Mouse (Mus musculus) thymus, postnatal 36 days (tissue): Measurements from ENCODE around the gene Wdfy3.

Source experiments
- DNase-seq, 2 experiments: peaks; one replicate each; pipeline ENCODE4 v3.0.0; 2022; ENCODE audit warnings: mixed read lengths in 2 of 2

Wdfy3 gene

GRCm38 (mm10) chr5:101826531-101826970 lies 243.2 kb downstream of the Wdfy3 start:
- DNase-seq = no peak

- DNase-seq = no peak
Measured at GRCm38 (mm10) chr5:101825111-101825911, 244.4 kb downstream of the Wdfy3 start.

- DNase-seq = no peak
Measured at GRCm38 (mm10) chr5:101822311-101822670, 247.4 kb downstream of the Wdfy3 start.

- DNase-seq = no peak
Measured at GRCm38 (mm10) chr5:101821491-101822310, 248.0 kb downstream of the Wdfy3 start.

DNA sequence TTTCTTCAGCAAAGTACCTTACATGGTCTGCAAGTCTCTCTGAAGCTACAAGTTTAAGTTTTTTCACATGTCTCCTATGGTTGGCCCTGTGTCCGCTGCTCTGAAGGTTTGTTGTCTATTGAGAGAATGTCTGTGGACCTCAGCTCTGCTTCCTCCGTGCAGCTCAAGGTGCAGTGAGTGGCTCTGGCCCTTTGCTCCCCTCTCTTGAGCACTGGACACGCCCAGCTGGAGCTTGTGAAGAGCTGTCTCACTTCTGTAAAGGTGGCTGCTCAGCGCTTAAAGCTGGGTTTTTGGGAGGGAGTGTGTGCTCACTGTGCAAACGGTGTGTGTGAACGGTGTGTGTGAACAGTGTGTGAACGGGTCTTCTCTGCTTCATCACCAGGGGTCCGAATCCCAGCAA lies 248.7 kb downstream of the Wdfy3 start:
- DNase-seq = no peak

- no peak for DNase-seq
Measured at GRCm38 (mm10) chr5:101819844-101820243, 249.9 kb downstream of the Wdfy3 start.

GRCm38 (mm10) chr5:101819216-101819615 lies 250.5 kb downstream of the Wdfy3 start:
- DNase-seq = no peak

GRCm38 (mm10) chr5:101816822-101817221 lies 252.9 kb downstream of the Wdfy3 start:
- DNase-seq = no peak

DNA sequence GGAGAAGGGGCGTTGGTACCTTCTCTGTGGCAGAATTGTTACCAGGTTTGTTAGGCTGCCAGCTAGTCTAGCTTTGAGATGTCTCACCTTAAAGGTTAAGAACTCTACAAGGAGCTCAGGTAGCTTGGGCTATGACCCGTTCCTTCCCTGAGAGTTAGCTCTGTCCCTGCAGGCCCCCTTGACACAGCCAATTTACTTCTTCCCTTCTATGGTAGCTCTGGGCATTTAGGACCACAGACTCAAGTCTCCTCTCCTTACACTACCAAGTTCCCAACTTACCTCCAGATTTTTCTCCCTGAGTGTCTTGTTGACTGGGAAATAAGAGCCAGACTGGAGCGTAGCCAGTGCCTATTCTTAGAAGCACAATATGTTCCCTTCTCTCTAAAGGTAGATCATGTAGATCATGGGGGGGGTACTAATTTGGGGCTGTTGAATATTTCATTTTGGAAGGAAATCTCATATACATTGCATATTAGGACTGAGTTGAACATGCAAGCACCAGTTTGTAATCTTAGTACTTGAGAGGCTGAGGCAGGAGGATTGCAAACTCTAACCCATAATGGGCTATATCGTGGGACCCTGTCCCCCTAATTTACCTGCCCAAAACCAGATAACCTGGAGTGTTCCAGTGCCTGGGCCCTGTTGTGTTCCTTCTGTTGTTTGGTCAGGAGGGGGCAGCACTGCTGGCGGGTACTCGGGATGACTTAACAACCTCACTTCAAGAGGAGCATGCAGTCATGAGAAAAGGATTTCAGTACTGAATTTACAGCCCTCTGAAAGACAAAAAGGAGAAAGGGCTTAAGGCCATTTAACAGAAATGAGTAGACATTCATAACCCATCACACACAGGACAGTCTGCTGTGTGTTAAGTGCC lies 258.2 kb downstream of the Wdfy3 start:
- DNase-seq = no peak

DNA sequence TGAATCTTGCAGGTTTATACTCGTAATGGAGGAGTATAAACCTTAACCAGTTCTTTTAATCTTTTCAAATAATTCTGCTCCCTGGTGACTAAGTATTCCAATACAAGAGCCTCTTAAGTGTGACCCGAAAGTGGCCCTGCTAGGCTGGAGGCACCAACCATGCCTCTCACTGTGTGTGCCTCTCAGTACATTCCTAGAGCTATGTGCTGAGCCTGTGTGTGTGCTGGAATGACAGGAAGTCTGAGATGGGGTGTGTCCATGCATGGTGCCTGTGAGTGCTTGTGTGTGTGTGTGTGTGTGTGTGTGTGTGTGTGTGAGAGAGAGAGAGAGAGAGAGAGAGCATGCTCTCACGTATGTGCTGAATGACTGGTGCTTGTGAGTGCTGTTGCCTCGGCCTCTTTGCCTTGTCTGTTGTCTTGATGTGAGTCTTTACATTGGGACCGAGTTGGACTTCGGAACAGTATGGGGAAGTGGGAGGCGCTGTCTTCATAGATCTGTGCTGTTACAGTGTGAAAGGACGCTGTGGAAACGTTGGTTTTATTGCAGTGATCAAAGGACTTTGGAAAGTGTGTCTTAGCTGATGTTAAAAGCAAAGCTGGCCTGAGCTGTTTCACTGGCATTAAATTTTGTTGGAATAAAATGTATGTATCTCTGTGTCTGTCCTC lies 267.2 kb downstream of the Wdfy3 start:
- no peak for DNase-seq

- DNase-seq = no peak
Measured at GRCm38 (mm10) chr5:101801891-101802290, 267.8 kb downstream of the Wdfy3 start.

GRCm38 (mm10) chr5:101792665-101793064 lies 277.1 kb downstream of the Wdfy3 start:
- DNase-seq = no peak

DNA sequence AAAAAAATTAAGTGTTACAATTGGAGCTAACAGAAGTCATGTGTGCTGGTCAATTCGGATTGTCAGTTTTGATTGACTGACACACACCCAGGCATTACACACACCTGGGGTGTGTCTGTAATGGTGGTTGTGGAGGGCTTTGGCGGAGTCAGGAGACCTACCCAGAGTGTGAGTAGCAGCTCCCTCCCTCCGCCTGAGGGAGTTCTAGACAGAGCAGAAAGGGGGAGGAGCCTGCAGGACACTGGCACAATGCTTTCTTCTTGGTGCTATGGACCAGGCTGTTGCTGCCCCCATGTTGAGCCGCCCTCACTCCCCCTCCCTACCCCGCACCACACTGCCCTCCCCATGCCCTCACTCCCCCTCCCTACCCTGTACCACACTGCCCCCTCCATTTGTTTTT lies 279.2 kb downstream of the Wdfy3 start:
- no peak for DNase-seq

GRCm38 (mm10) chr5:101789770-101790169 lies 280.0 kb downstream of the Wdfy3 start:
- no peak for DNase-seq

GRCm38 (mm10) chr5:101785921-101786614 lies 283.7 kb downstream of the Wdfy3 start:
- DNase-seq = no peak

- DNase-seq = no peak
Measured at GRCm38 (mm10) chr5:101784787-101785186, 284.9 kb downstream of the Wdfy3 start.

DNA sequence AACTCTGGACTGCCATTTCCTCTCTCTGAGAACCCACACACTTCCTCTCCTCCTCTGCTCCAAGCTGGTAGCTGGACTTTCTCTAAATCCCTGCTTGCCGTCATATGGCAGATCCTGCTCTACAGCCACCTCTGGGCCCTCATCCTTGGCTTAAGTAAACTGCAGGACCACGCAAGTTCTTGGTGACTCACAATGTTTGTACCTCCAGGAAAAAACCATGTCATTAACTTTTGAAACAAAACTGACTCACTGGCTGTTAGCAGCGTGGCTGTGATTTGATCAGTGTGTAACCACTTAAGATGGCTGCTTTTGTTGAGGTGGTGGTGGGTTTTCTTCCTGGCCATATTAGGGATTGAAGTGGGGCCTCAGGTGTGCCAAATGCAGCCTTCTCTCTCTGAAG lies 285.4 kb downstream of the Wdfy3 start:
- no peak for DNase-seq
